Mouse (Mus musculus) left cerebral cortex, postnatal 36 days (tissue): ENCODE results near the gene Snap47. TPM values are rescaled to one million over a fixed set of nuclear protein-coding genes. Genes with fewer than 3 reads are reported as not detected.
"Not testable (repeated sequence)": the region's sequence is repeated elsewhere in the genome, so short reads cannot be mapped to it uniquely, and the experiment has no call there.

Experiments used
- DNase-seq, 2 experiments: peaks; one replicate each; pipeline ENCODE4 v3.0.0; 2021 to 2022; ENCODE audit warnings: low spot score in 2 of 2, mixed read lengths in 1 of 2
- intact Hi-C: fragments of 180-260 bp; cut with DNase I; formaldehyde crosslinking; loops from one replicate; pipeline ENCODE4 v1.15.1; 2025
- total RNA-seq, 2 experiments: library from RNA; stranded (reverse); gene quantifications; 2 replicates each; pipeline ENCODE4 v1.2.3; 2021

The Snap47 gene
- total RNA-seq, 2 experiments from 2014 or later = 375 to 429 TPM

GRCm38 (mm10) chr11:59385123-59385522 lies 65.9 kb downstream of the Snap47 start:
- no peak for DNase-seq
- intact Hi-C loops = no loop called here

GRCm38 (mm10) chr11:59384441-59384959 lies 66.5 kb downstream of the Snap47 start:
- intact Hi-C loops = no loop called here
- DNase-seq = no peak

- intact Hi-C loops = no loop called here
- DNase-seq = no peak
Observed at GRCm38 (mm10) chr11:59379547-59379946, 71.4 kb downstream of the Snap47 start.

GRCm38 (mm10) chr11:59377999-59378398 lies 73.0 kb downstream of the Snap47 start:
- intact Hi-C loops = no loop called here
- DNase-seq = no peak

GRCm38 (mm10) chr11:59375475-59375874 lies 75.5 kb downstream of the Snap47 start, which contains the start of gene Prss38:
Gene Prss38, minus strand, starts transcription at chr11:59375657.
- intact Hi-C loops = no loop called here
- DNase-seq = no peak

- intact Hi-C loops = no loop called here
- no peak for DNase-seq
Observed at GRCm38 (mm10) chr11:59369848-59370247, 81.1 kb downstream of the Snap47 start.

GRCm38 (mm10) chr11:59367955-59368354 lies 83.0 kb downstream of the Snap47 start:
- intact Hi-C loops, DNase-seq: not testable (repeated sequence)

- no peak for DNase-seq
- intact Hi-C loops = no loop called here
Observed at GRCm38 (mm10) chr11:59366633-59367032, 84.4 kb downstream of the Snap47 start.

- DNase-seq = no peak
- intact Hi-C loops = no loop called here
Observed at GRCm38 (mm10) chr11:59366031-59366430, 85.0 kb downstream of the Snap47 start.

GRCm38 (mm10) chr11:59364417-59364816 lies 86.6 kb downstream of the Snap47 start:
- no peak for DNase-seq
- intact Hi-C loops = no loop called here

- intact Hi-C loops = no loop called here
- no peak for DNase-seq
Observed at GRCm38 (mm10) chr11:59364007-59364406, 87.0 kb downstream of the Snap47 start.

- no peak for DNase-seq
- intact Hi-C loops = no loop called here
Observed at GRCm38 (mm10) chr11:59361291-59361690, 89.7 kb downstream of the Snap47 start.

Other genes starting within 250 kb of the Snap47 start
- 10 to 100 TPM; 33.5 to 39.2 TPM for gene Mrpl55, start 248.7 kb downstream of the Snap47 start, total RNA-seq
- 10 to 100 TPM; 19.2 to 20.2 TPM for gene 2310033P09Rik, start 242.9 kb downstream of the Snap47 start, total RNA-seq
- 100 to 1,000 TPM; 415 to 451 TPM for gene Arf1, start 222.9 kb downstream of the Snap47 start, total RNA-seq
- not detected for gene Wnt3a, start 160.4 kb downstream of the Snap47 start, total RNA-seq
- 10 to 100 TPM; 14.6 to 24.0 TPM for gene Wnt9a, start 144.3 kb downstream of the Snap47 start, total RNA-seq
- not detected for gene Prss38, start 75.5 kb downstream of the Snap47 start, total RNA-seq
- gene Jmjd4, start 1.1 kb downstream of the Snap47 start, total RNA-seq = 10 to 100 TPM; 28.5 TPM
- gene Zfp867, start 21.3 kb upstream of the Snap47 start, total RNA-seq = 1 to 10 TPM; 3.9 to 4.8 TPM
- 1 to 10 TPM; 8.8 to 9.9 TPM for gene Zkscan17, start 75.6 kb upstream of the Snap47 start, total RNA-seq
- under 1 TPM; 0.77 to 0.89 TPM for gene Nlrp3, start 90.4 kb upstream of the Snap47 start, total RNA-seq
- not detected for gene Olfr222, start 125.0 kb upstream of the Snap47 start, total RNA-seq
- gene Olfr223, start 142.1 kb upstream of the Snap47 start, total RNA-seq = not detected
- gene Mprip, start 210.1 kb upstream of the Snap47 start, total RNA-seq = 100 to 1,000 TPM; 293 to 299 TPM